Mouse (Mus musculus): ENCODE measurements around the gene Usp8. TPM values are rescaled to one million over a fixed set of nuclear protein-coding genes. Genes with fewer than 3 reads are reported as not detected.

Gene Usp8
- total RNA-seq (2023): 38.2 and 43.8 TPM in 2 replicates

DNA sequence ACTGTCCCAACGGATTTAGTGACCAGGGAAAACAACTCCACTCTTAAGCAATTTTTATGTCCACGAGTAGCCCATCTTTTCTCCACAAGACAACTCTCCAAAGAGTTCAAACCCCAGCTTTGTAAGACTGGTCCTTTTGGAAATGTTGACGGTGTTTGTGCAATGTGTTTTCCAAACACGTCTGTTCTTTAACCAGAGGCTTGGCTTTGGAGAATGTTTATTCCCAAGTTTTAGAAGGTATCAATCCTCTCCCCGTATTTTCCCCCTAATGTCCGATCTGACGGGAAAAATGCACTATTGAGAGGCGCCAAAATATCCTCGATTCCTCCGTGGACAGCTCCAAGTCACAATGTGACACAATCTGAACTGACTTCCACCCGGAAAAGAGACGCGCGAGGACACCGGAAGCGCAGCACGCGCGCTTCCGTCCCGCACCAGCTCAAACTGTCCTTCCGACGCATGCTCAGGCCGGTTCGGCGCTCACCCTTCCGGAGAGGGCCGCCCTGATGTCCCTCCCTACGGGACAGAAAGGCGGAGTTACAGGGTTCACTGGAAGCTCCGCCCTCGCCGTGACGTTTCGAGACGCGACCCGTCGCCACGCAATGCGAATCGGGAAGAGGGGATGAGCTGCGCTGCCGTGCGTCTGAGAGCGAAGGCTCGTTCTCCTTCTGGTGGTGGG lies at the start of gene Usp8:
Gene Usp8, plus strand, starts transcription at position 570 of the 679 bp plus-strand sequence.

GRCm38 (mm10) chr2:126676122-126676515 lies 31.0 kb upstream of the Usp8 start, which contains the start of gene Gabpb1:
TSS of gene Gabpb1 (minus strand) at chr2:126676337.

GRCm38 (mm10) chr2:126783370-126783769 lies 76.2 kb downstream of the Usp8 start, which contains the start of gene Usp50:
TSS of gene Usp50 (minus strand) at chr2:126783470.

Other genes with a start within 250 kb of the Usp8 start
- gene Atp8b4, start 206.7 kb upstream of the Usp8 start, total RNA-seq (2023): 145 and 223 TPM in 2 replicates
- 0.32 and 0.84 TPM in 2 replicates for gene Slc27a2, start 154.9 kb upstream of the Usp8 start, total RNA-seq (2023)
- gene Hdc, start 88.0 kb upstream of the Usp8 start, total RNA-seq (2023): 434 and 683 TPM in 2 replicates
- 41.2 and 54.3 TPM in 2 replicates for gene Gabpb1, start 31.0 kb upstream of the Usp8 start, total RNA-seq (2023)
- gene Usp50, start 76.1 kb downstream of the Usp8 start, total RNA-seq (2023): not detected in 2 replicates
- 46.5 and 70.3 TPM in 2 replicates for gene Trpm7, start 168.9 kb downstream of the Usp8 start, total RNA-seq (2023)
- 44.5 and 51.7 TPM in 2 replicates for gene Sppl2a, start 225.9 kb downstream of the Usp8 start, total RNA-seq (2023)